Mouse (Mus musculus) neural tube, embryonic 15.5 days (tissue): ENCODE data around the gene Sh3tc1. TPM values are rescaled to one million over a fixed set of nuclear protein-coding genes. Genes with fewer than 3 reads are reported as not detected.

Source experiments
- ATAC-seq: fragments of 200-750 bp; cut with Nextera tagmentation; 2 replicates; pipeline ENCODE4 v1.8.0; 2017; ENCODE audit warnings: mild to moderate bottlenecking, moderate TSS enrichment, moderate library complexity; ENCODE audit not compliant: low FRiP score
- H3K27ac ChIP-seq: fragments of 300-500 bp; sonication (generic); replicated peaks from 2 replicates; pipeline ENCODE4 v1.5.1; 2015; ENCODE audit warnings: mild to moderate bottlenecking, inconsistent platforms
- H3K27me3 ChIP-seq: fragments of 300-500 bp; sonication (generic); replicated peaks from 2 replicates; pipeline ENCODE4 v1.6.1; 2015; ENCODE audit warnings: inconsistent platforms
- H3K36me3 ChIP-seq: fragments of 300-500 bp; sonication (generic); 2 replicates; pipeline ENCODE4 v1.6.1; 2015; ENCODE audit warnings: inconsistent platforms
- H3K4me1 ChIP-seq: fragments of 300-500 bp; sonication (generic); 2 replicates; pipeline ENCODE4 v1.6.1; 2015; ENCODE audit warnings: inconsistent platforms
- H3K4me2 ChIP-seq: fragments of 300-500 bp; sonication (generic); 2 replicates; pipeline ENCODE4 v1.6.1; 2015; ENCODE audit warnings: inconsistent platforms, mild to moderate bottlenecking, moderate library complexity
- H3K4me3 ChIP-seq: fragments of 300-500 bp; sonication (generic); replicated peaks from 2 replicates; pipeline ENCODE4 v1.5.1; 2015; ENCODE audit warnings: mild to moderate bottlenecking, inconsistent platforms
- H3K9ac ChIP-seq: fragments of 300-500 bp; sonication (generic); replicated peaks from 2 replicates; pipeline ENCODE4 v1.6.1; 2015; ENCODE audit warnings: mild to moderate bottlenecking, inconsistent platforms
- H3K9me3 ChIP-seq: fragments of 300-500 bp; sonication (generic); replicated peaks from 2 replicates; pipeline ENCODE4 v1.6.1; 2016; ENCODE audit warnings: inconsistent platforms
- WGBS: fragments of 180-500 bp; shearing (Covaris S2); methylation state at CpG from one replicate; pipeline ENCODE4 v1.1.7; 2015; ENCODE audit warnings: mixed read lengths; 5-methylcytosine and 5-hydroxymethylcytosine counted together
- polyA plus RNA-seq: library from polyadenylated mRNA; unstranded; fragments of >200 nt; fragmentation: Nextera tagmentation; extraction: Ambion mirVana; gene quantifications from 2 replicates; pipeline ENCODE4 v1.2.1, GENCODE M21; 2015

Sh3tc1 gene
- polyA plus RNA-seq, 1 experiment from 2014 or later, result 3.6 TPM

- WGBS, result 85% methylated on average over 1 of the region's 1 CpGs
- ATAC-seq, result no peak
Observed at GRCm38 (mm10) chr5:35750026-35750425, 10.2 kb upstream of the Sh3tc1 start.

DNA sequence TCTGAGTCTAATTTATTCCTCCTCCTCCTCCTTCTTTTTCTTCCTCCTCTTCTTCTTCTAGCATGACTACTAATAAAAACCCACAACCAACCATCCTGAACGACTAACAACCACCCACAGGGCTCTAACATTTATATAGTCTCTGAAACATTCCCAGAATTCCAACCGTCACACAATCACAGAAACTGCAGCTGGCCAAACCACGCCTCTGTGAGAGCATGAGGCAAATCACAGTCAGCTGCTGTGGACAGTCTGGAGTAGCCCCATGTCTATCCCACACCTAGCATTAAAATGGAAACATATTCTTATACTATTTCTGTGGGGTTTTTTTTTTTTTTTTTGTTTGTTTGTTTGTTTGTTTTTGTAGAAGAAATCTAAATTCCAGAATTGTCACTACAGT, 9.6 kb upstream of the Sh3tc1 start:
- no peak overlapping the region for H3K4me2 ChIP-seq
- H3K9ac ChIP-seq, result no peak overlapping the region
- no peak overlapping the region for H3K27ac ChIP-seq
- 61% methylated on average over 3 of the region's 3 CpGs for WGBS
- no peaks in the 10 kb centered on the region for H3K9me3 ChIP-seq
- H3K27me3 ChIP-seq, result no peaks in the 10 kb centered on the region
- ATAC-seq, result no peak
- no peaks in the 10 kb centered on the region for H3K36me3 ChIP-seq
- H3K4me1 ChIP-seq, result no peaks in the 10 kb centered on the region
- no peak overlapping the region for H3K4me3 ChIP-seq

More at GRCm38 (mm10) chr5:35750026-35750425, 10.2 kb upstream of the Sh3tc1 start:
- no peaks in the 10 kb centered on the region for H3K36me3 ChIP-seq
- no peaks in the 10 kb centered on the region for H3K4me1 ChIP-seq
- no peak overlapping the region for H3K4me2 ChIP-seq
- no peak overlapping the region for H3K9ac ChIP-seq
- no peaks in the 10 kb centered on the region for H3K9me3 ChIP-seq
- no peak overlapping the region for H3K4me3 ChIP-seq
- no peak overlapping the region for H3K27ac ChIP-seq
- no peaks in the 10 kb centered on the region for H3K27me3 ChIP-seq

DNA sequence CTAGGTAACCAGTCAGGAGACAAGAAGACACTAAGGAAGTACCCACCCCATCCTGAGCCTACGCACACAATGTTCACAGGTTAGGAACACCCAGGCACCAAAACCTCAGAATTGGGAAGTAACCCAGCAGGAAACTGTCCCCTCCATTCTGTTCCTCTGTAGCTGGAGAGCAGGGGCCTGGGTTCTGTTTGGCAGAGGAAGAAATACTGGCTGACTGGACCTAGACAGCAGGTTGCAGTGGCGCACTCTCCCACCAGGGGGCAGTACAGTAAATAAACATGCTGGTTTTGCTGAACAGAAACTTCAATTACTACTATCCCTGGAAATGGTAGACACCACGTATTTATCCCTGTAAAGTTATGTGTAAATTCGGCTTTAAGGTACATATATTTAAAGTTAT, 7.1 kb upstream of the Sh3tc1 start:
- Histone ChIP-seq H3K9me3 (no peaks in the 10 kb centered on the region), H3K36me3 (no peaks in the 10 kb centered on the region), H3K4me2 (no peak overlapping the region), H3K27ac (no peak overlapping the region), H3K4me3 (no peak overlapping the region), H3K9ac (no peak overlapping the region), H3K27me3 (no peaks in the 10 kb centered on the region), H3K4me1 (no peaks in the 10 kb centered on the region)
- WGBS, result 29% methylated on average over 4 of the region's 4 CpGs
- no peak for ATAC-seq

DNA sequence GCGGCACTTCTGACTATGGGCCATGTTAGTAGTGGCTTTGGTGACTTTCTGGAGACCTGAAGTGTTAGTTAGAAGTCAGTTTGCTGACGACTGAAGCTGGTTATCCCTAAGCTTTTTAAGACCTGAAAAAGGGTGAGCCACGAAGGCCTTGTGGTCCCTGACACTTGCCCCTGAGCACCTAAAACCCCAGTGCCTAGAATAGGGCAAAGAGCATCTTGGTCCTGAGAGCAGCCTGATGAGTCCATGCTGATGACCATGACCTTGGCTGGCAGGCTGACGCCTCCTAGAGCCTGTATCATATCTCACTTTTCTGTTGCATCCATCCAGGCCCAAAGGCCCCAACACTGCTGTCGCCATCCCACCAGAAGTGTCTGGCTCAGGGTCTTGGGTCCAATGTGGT, 5.6 kb upstream of the Sh3tc1 start:
- no peaks in the 10 kb centered on the region for H3K36me3 ChIP-seq
- 85% methylated on average over 5 of the region's 5 CpGs for WGBS
- no peak overlapping the region for H3K4me3 ChIP-seq
- no peak overlapping the region for H3K27ac ChIP-seq
- peaks cover 10% of the 10 kb centered on the region for H3K27me3 ChIP-seq
- no peak for ATAC-seq
- H3K4me2 ChIP-seq, result no peak overlapping the region
- H3K9ac ChIP-seq, result no peak overlapping the region
- H3K4me1 ChIP-seq, result no peaks in the 10 kb centered on the region
- H3K9me3 ChIP-seq, result no peaks in the 10 kb centered on the region

- WGBS, result 88% methylated on average over 7 of the region's 7 CpGs
- no peak overlapping the region for H3K27ac ChIP-seq
- peaks cover 19% of the 10 kb centered on the region for H3K27me3 ChIP-seq
- no peak overlapping the region for H3K4me2 ChIP-seq
- no peaks in the 10 kb centered on the region for H3K9me3 ChIP-seq
- no peaks in the 10 kb centered on the region for H3K36me3 ChIP-seq
- no peak for ATAC-seq
- no peaks in the 10 kb centered on the region for H3K4me1 ChIP-seq
- no peak overlapping the region for H3K9ac ChIP-seq
- H3K4me3 ChIP-seq, result no peak overlapping the region
Observed at GRCm38 (mm10) chr5:35743990-35744722, 4.4 kb upstream of the Sh3tc1 start.

DNA sequence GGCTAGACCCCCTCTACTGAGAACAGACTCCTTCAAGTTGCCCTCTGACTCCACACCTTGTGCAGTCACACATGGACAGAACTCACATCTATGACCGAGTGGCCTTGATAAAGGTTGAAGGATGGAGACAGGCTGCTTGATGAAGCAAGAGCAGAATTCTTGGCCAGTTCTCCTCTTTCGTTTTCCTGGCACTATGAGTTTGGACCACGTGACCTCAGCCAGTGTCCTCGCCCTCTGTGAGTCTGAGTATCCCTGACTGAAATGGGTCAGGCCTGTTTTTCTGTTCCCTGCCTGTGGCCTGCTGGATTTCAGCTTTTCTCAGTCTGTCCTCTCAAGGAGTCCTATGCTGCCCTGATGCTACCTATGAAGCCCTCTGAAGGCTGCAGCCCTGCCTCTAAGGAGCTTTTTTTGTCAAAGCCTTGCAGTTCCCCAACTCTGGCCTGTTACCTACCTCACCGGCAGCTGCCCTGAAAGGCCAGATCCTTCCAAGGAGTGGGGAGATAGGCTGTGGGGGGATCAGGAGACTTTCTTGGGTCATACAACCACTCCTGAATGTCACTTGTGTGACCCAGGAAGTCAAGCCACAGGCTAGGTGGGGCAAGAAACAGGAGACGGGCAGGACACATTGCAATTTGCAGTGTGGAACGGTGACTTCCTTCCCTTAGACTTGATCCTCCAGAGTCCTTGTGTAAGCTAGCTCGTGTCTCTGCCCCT, 3.6 kb upstream of the Sh3tc1 start:
- Histone ChIP-seq H3K27me3 (peaks cover 19% of the 10 kb centered on the region), H3K4me3 (no peak overlapping the region), H3K27ac (no peak overlapping the region), H3K4me2 (no peak overlapping the region), H3K36me3 (no peaks in the 10 kb centered on the region), H3K9ac (no peak overlapping the region), H3K9me3 (no peaks in the 10 kb centered on the region), H3K4me1 (no peaks in the 10 kb centered on the region)
- ATAC-seq, result no peak
- WGBS, result 79% methylated on average over 8 of the region's 8 CpGs

DNA sequence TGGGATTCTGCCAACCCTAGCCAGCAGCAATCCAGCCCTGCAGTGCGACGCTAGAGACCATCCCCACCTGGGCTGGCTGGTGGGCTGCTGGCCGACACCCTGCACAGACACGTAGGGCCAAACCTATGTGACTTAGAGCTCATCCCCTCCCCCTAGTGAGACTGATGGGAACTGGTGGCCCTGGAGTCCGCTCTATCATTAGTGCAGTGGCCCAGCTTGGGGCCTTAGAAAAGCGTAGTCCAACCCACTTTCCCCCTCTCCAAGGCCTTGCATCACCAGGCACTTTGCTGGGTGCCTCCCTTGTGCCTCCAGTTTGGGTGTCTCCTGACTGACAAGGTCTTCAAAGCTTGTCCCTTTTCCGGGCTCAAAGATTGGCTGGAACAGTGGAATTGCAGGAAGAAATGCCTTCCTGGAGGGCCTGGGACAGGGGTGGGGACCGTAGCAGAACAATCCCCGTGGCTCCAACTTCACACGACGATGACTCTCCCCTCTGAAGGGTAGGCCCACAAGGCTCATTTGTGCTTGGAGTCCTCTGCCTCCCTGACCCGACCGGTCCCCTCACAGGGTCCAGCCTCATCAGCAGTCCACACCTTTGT, 1.5 kb upstream of the Sh3tc1 start:
- H3K27me3 ChIP-seq, result peaks cover 19% of the 10 kb centered on the region
- H3K4me3 ChIP-seq, result no peak overlapping the region
- H3K9me3 ChIP-seq, result no peaks in the 10 kb centered on the region
- no peak overlapping the region for H3K4me2 ChIP-seq
- no peak overlapping the region for H3K9ac ChIP-seq
- H3K27ac ChIP-seq, result no peak overlapping the region
- no peaks in the 10 kb centered on the region for H3K4me1 ChIP-seq
- WGBS, result 47% methylated on average over 13 of the region's 13 CpGs
- ATAC-seq, result no peak
- H3K36me3 ChIP-seq, result no peaks in the 10 kb centered on the region

DNA sequence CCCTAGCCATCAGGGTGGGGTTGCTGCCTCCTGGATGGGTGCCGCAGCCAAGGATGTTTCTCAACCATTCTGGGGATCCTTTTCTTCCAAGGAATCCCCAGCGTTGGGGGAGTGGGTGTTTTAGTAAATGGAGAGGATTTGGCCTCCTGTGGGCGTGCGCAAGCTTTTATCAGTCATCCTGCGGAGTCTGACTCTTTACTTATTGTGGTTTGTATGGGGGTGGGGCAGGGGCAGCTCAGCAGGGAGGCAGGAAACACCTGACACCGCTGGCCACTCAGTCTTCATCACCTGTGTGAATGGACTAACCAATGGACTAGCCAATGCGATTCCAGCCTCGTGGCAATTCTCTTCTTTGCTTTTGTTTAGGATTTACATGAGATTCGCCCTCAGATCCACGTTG, 929 bp upstream of the Sh3tc1 start:
- H3K27me3 ChIP-seq, result peaks cover 19% of the 10 kb centered on the region
- no peaks in the 10 kb centered on the region for H3K36me3 ChIP-seq
- H3K9ac ChIP-seq, result no peak overlapping the region
- ATAC-seq, result no peak
- no peaks in the 10 kb centered on the region for H3K4me1 ChIP-seq
- no peak overlapping the region for H3K4me2 ChIP-seq
- H3K4me3 ChIP-seq, result no peak overlapping the region
- no peaks in the 10 kb centered on the region for H3K9me3 ChIP-seq
- WGBS, result 15% methylated on average over 10 of the region's 10 CpGs
- no peak overlapping the region for H3K27ac ChIP-seq

DNA sequence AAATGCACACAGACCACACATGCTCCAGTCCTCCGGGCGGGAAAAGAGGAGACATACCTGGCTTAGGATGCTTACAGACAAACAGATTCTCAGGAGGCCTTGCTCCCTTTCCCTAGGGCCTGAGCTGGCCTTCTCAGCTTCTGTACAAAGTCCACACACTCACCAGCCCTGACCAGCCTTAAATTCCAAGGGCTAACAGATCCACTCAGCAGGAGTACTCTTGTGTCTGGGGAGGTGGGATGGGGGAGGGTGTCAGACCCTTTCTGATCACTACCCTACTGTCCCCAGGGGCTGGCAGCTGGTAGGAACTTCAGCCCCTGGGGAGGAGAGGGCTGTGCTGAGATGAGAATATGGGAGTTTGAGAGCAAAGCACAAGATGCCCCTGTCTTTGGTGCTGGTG, 782 bp downstream of the Sh3tc1 start:
- no peak overlapping the region for H3K4me3 ChIP-seq
- no peak for ATAC-seq
- H3K9ac ChIP-seq, result no peak overlapping the region
- no peak overlapping the region for H3K27ac ChIP-seq
- H3K9me3 ChIP-seq, result no peaks in the 10 kb centered on the region
- WGBS, result 85% methylated on average over 2 of the region's 2 CpGs
- no peak overlapping the region for H3K4me2 ChIP-seq
- no peaks in the 10 kb centered on the region for H3K36me3 ChIP-seq
- H3K27me3 ChIP-seq, result peaks cover 19% of the 10 kb centered on the region
- H3K4me1 ChIP-seq, result no peaks in the 10 kb centered on the region

DNA sequence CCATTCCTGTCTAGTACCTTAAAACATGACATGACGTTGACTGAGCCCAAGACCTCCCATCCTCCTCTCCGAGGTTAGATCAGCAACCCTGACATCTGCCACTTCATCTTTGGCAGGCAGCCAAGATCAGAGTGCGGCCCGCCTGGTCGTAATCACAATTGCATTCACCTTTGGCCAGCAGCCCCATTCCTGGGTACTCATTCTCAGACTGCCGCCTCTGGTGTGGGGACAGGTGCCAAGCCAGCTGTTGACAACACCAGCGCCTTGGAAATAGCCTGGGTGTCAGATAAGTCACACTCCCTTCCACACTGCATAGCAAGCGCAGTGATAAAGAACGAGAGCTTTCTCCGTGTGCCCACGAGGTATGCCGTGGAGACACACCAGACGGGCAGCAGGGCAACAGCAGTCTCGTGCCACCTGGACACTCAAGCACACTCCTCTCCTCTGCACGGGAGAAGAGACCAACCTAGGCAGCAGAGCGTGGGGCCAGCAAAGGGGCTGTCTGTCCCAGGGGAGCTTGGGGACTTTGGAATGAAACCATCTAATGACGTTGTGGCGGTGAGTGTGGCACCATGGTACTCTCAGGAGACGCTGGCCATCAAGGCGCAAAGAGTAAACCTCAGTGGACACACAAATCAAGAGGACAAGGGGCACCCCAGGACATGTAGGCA, 2.4 kb downstream of the Sh3tc1 start:
- H3K36me3 ChIP-seq, result no peaks in the 10 kb centered on the region
- no peaks in the 10 kb centered on the region for H3K4me1 ChIP-seq
- no peak overlapping the region for H3K27ac ChIP-seq
- 75% methylated on average over 20 of the region's 20 CpGs for WGBS
- no peak overlapping the region for H3K4me3 ChIP-seq
- ATAC-seq, result no peak
- no peak overlapping the region for H3K9ac ChIP-seq
- no peak overlapping the region for H3K4me2 ChIP-seq
- peaks cover 19% of the 10 kb centered on the region for H3K27me3 ChIP-seq
- H3K9me3 ChIP-seq, result no peaks in the 10 kb centered on the region

- no peak for ATAC-seq
- Histone ChIP-seq H3K4me2 (no peak overlapping the region), H3K27me3 (no peaks in the 10 kb centered on the region), H3K9me3 (no peaks in the 10 kb centered on the region), H3K4me1 (no peaks in the 10 kb centered on the region), H3K4me3 (no peak overlapping the region), H3K27ac (no peak overlapping the region), H3K36me3 (no peaks in the 10 kb centered on the region), H3K9ac (no peak overlapping the region)
- 86% methylated on average over 2 of the region's 2 CpGs for WGBS
Observed at GRCm38 (mm10) chr5:35733523-35733922, 6.3 kb downstream of the Sh3tc1 start.
